Mouse (Mus musculus): Measurements from ENCODE around the gene Dusp13. TPM values are rescaled to one million over a fixed set of nuclear protein-coding genes. Genes with fewer than 3 reads are reported as not detected.

Dusp13 gene
- polyA plus RNA-seq, 1 experiment, result 961 TPM

GRCm38 (mm10) chr14:21720430-21721205 is 30.4 kb downstream of the Dusp13 start:
- no peaks in the 10 kb centered on the region for H3K27me3 ChIP-seq (ENCODE audit: control insufficient read depth, insufficient read depth, low read length)
- TF ChIP-seq POLR2A (IDR thresholded peaks at IDR 0.05; ENCODE audit: control insufficient read depth, low read depth, low read length) (no peak), CTCF (IDR thresholded peaks at IDR 0.05; ENCODE audit: control insufficient read depth, insufficient read depth, insufficient replicate concordance, low read depth, low read length) (no peak)
- H3K36me3 ChIP-seq (ENCODE audit: control insufficient read depth, insufficient read depth, low read length), result no peaks in the 10 kb centered on the region
- no peak overlapping the region for H3K4me3 ChIP-seq (ENCODE audit: control insufficient read depth, low read depth, low read length)
- H3K27ac ChIP-seq (ENCODE audit: control insufficient read depth, insufficient read depth, low read depth, low read length), result no peak overlapping the region
- peaks cover 3% of the 10 kb centered on the region; the same call in 1 of the 2 replicates for H3K4me1 ChIP-seq (ENCODE audit: control insufficient read depth, insufficient read depth, low read length)

- Histone ChIP-seq H3K36me3 (ENCODE audit: control insufficient read depth, insufficient read depth, low read length) (no peaks in the 10 kb centered on the region), H3K4me1 (ENCODE audit: control insufficient read depth, insufficient read depth, low read length) (peaks cover 3% of the 10 kb centered on the region; the same call in 1 of the 2 replicates), H3K27ac (ENCODE audit: control insufficient read depth, insufficient read depth, low read depth, low read length) (no peak overlapping the region), H3K4me3 (ENCODE audit: control insufficient read depth, low read depth, low read length) (no peak overlapping the region), H3K27me3 (ENCODE audit: control insufficient read depth, insufficient read depth, low read length) (no peaks in the 10 kb centered on the region)
- no peak for TF ChIP-seq CTCF (IDR thresholded peaks at IDR 0.05; ENCODE audit: control insufficient read depth, insufficient read depth, insufficient replicate concordance, low read depth, low read length)
- no peak for TF ChIP-seq POLR2A (IDR thresholded peaks at IDR 0.05; ENCODE audit: control insufficient read depth, low read depth, low read length)
Measured at GRCm38 (mm10) chr14:21719646-21720383, 31.2 kb downstream of the Dusp13 start.

GRCm38 (mm10) chr14:21714486-21714885 is 36.5 kb downstream of the Dusp13 start, which contains the start of gene Dupd1:
Gene Dupd1 (minus strand): TSS chr14:21714576.
- Histone ChIP-seq H3K27ac (ENCODE audit: control insufficient read depth, insufficient read depth, low read depth, low read length) (no peak within 1 kb of the TSS), H3K4me3 (ENCODE audit: control insufficient read depth, low read depth, low read length) (no peak within 1 kb of the TSS), H3K27me3 (ENCODE audit: control insufficient read depth, insufficient read depth, low read length) (no peaks in the 10 kb centered on the region), H3K36me3 (ENCODE audit: control insufficient read depth, insufficient read depth, low read length) (no peaks in the 10 kb centered on the region), H3K4me1 (ENCODE audit: control insufficient read depth, insufficient read depth, low read length) (peaks cover 3% of the 10 kb centered on the region; the same call in 1 of the 2 replicates)
- TF ChIP-seq POLR2A (IDR thresholded peaks at IDR 0.05; ENCODE audit: control insufficient read depth, low read depth, low read length) (no peak), CTCF (IDR thresholded peaks at IDR 0.05; ENCODE audit: control insufficient read depth, insufficient read depth, insufficient replicate concordance, low read depth, low read length) (no peak)

- Histone ChIP-seq H3K36me3 (ENCODE audit: control insufficient read depth, insufficient read depth, low read length) (no peaks in the 10 kb centered on the region), H3K4me3 (ENCODE audit: control insufficient read depth, low read depth, low read length) (no peak overlapping the region), H3K4me1 (ENCODE audit: control insufficient read depth, insufficient read depth, low read length) (peaks cover 4% of the 10 kb centered on the region; the same call in 1 of the 2 replicates), H3K27ac (ENCODE audit: control insufficient read depth, insufficient read depth, low read depth, low read length) (no peak overlapping the region), H3K27me3 (ENCODE audit: control insufficient read depth, insufficient read depth, low read length) (no peaks in the 10 kb centered on the region)
- TF ChIP-seq CTCF (IDR thresholded peaks at IDR 0.05; ENCODE audit: control insufficient read depth, insufficient read depth, insufficient replicate concordance, low read depth, low read length), result no peak
- TF ChIP-seq POLR2A (IDR thresholded peaks at IDR 0.05; ENCODE audit: control insufficient read depth, low read depth, low read length), result no peak
Measured at GRCm38 (mm10) chr14:21711231-21711630, 39.8 kb downstream of the Dusp13 start.

- H3K4me1 ChIP-seq (ENCODE audit: control insufficient read depth, insufficient read depth, low read length), result peaks cover 4% of the 10 kb centered on the region; the same call in 1 of the 2 replicates
- H3K4me3 ChIP-seq (ENCODE audit: control insufficient read depth, low read depth, low read length), result no peak overlapping the region
- H3K27ac ChIP-seq (ENCODE audit: control insufficient read depth, insufficient read depth, low read depth, low read length), result no peak overlapping the region
- H3K27me3 ChIP-seq (ENCODE audit: control insufficient read depth, insufficient read depth, low read length), result no peaks in the 10 kb centered on the region
- TF ChIP-seq CTCF (IDR thresholded peaks at IDR 0.05; ENCODE audit: control insufficient read depth, insufficient read depth, insufficient replicate concordance, low read depth, low read length), result no peak
- TF ChIP-seq POLR2A (IDR thresholded peaks at IDR 0.05; ENCODE audit: control insufficient read depth, low read depth, low read length), result no peak
- H3K36me3 ChIP-seq (ENCODE audit: control insufficient read depth, insufficient read depth, low read length), result no peaks in the 10 kb centered on the region
Measured at GRCm38 (mm10) chr14:21709545-21709944, 41.4 kb downstream of the Dusp13 start.

GRCm38 (mm10) chr14:21706759-21707571 is 44.0 kb downstream of the Dusp13 start:
- no peak overlapping the region for H3K27ac ChIP-seq (ENCODE audit: control insufficient read depth, insufficient read depth, low read depth, low read length)
- no peak overlapping the region for H3K4me3 ChIP-seq (ENCODE audit: control insufficient read depth, low read depth, low read length)
- H3K36me3 ChIP-seq (ENCODE audit: control insufficient read depth, insufficient read depth, low read length), result no peaks in the 10 kb centered on the region
- no peaks in the 10 kb centered on the region for H3K27me3 ChIP-seq (ENCODE audit: control insufficient read depth, insufficient read depth, low read length)
- no peak for TF ChIP-seq CTCF (IDR thresholded peaks at IDR 0.05; ENCODE audit: control insufficient read depth, insufficient read depth, insufficient replicate concordance, low read depth, low read length)
- no peak for TF ChIP-seq POLR2A (IDR thresholded peaks at IDR 0.05; ENCODE audit: control insufficient read depth, low read depth, low read length)
- H3K4me1 ChIP-seq (ENCODE audit: control insufficient read depth, insufficient read depth, low read length), result peaks cover 16% of the 10 kb centered on the region
